8 mouse cellular contexts compared by ENCODE assay signal in genomic region chr4:138304340-138305104, GRCm38 (mm10). TPM values are rescaled to one million over a fixed set of nuclear protein-coding genes. Genes with fewer than 3 reads are reported as not detected.
A peak's percentile ranks its signal among the peaks of the same experiment; 100 is the strongest.
DNase-seq lines count a peak whose midpoint lies in the region; ATAC-seq and TF ChIP-seq lines count a peak whose summit lies in the region.

Gene Ddost, plus strand, starts transcription at chr4:138304730.

- H3K27me3 ChIP-seq in forebrain, embryonic 15.5 days = no peaks in the 10 kb centered on the region

- in situ Hi-C loops in ES-E14 (cut with MboI; ENCODE audit: low sequenced_read_pairs in 2 of 2, unreplicated experiment in 2 of 2) = no loop called here

- peaks cover 5 to 7% of the 10 kb centered on the region in 2 experiments; a peak in 2 of 4 replicates for H3K4me1 ChIP-seq in ES-E14 (ENCODE audit: control insufficient read depth in 2 of 2, insufficient read depth in 2 of 2, low read length in 2 of 2, poor library complexity in 1 of 2)
- peaks cover 32% of the 10 kb centered on the region for H3K4me1 ChIP-seq in forebrain, embryonic 15.5 days
- peaks cover 2% of the 10 kb centered on the region; the same call in 1 of the 2 replicates for H3K4me1 ChIP-seq in lung, adult 2 months (ENCODE audit: control insufficient read depth, insufficient read depth, low read length)

- H3K27ac ChIP-seq in ES-E14 (ENCODE audit: insufficient read depth, low read depth, low read length, poor library complexity, severe bottlenecking) = peak within 1 kb of the TSS; percentile 32; the same call in 1 of the 2 replicates
- H3K27ac ChIP-seq in forebrain, embryonic 15.5 days (replicated peaks) = peak within 1 kb of the TSS; percentile 79

- TF ChIP-seq POLR2A in lung, adult 2 months (IDR thresholded peaks at IDR 0.05; ENCODE audit: borderline replicate concordance, extremely low read depth, low read depth, low read length) = 0 out of 2 replicates have a peak, but pooled peaks have one; percentile 53

- peak within 1 kb of the TSS; percentile 96 for H3K9ac ChIP-seq in ES-E14 (ENCODE audit: insufficient read depth, low read depth, low read length, poor library complexity, severe bottlenecking)
- H3K9ac ChIP-seq in forebrain, embryonic 15.5 days (replicated peaks) = peak within 1 kb of the TSS; percentile 78

- no peaks in the 10 kb centered on the region for H3K9me3 ChIP-seq in ES-E14 (ENCODE audit: control insufficient read depth, insufficient read depth, low read depth, low read length)
- H3K9me3 ChIP-seq in forebrain, embryonic 15.5 days = no peaks in the 10 kb centered on the region

- peak; percentile 98 for ATAC-seq in forebrain, embryonic 15.5 days (replicated peaks)
- peak; percentile 96 for ATAC-seq in neutrophil, adult 5-6 weeks (ENCODE audit: extremely low read depth, insufficient number of reproducible peaks, low FRiP score, poor library complexity, severe bottlenecking)

- WGBS in forebrain, embryonic 15.5 days = under 1% methylated on average over 64 of the region's 64 CpGs
- WGBS in lung, adult 2 months = under 1% methylated on average over 64 of the region's 64 CpGs

- no peak for TF ChIP-seq CTCF in lung, adult 2 months (IDR thresholded peaks at IDR 0.05; ENCODE audit: insufficient read depth, low read length)

- H3K36me3 ChIP-seq in ES-E14 (ENCODE audit: control insufficient read depth, insufficient read depth, low read length, poor library complexity, severe bottlenecking) = peaks cover 19% of the 10 kb centered on the region
- H3K36me3 ChIP-seq in forebrain, embryonic 15.5 days = peaks cover 5% of the 10 kb centered on the region

- H3K4me3 ChIP-seq in ES-E14 (ENCODE audit: insufficient read depth in 1 of 2, low read depth in 1 of 2, low read length in 2 of 2, poor library complexity in 1 of 2, severe bottlenecking in 1 of 2) = peak within 1 kb of the TSS; percentile 89 to 97
- peak within 1 kb of the TSS; percentile 74 for H3K4me3 ChIP-seq in forebrain, embryonic 15.5 days
- peak within 1 kb of the TSS; percentile 88 for H3K4me3 ChIP-seq in lung, adult 2 months (replicated peaks; ENCODE audit: extremely low read depth, low read depth, low read length)

- peak; percentile 98 for DNase-seq in ES-E14 (ENCODE audit: low read depth, low spot score)
- DNase-seq in cerebellum, adult 11-12 months = peak; percentile 99
- peak; percentile 96 for DNase-seq in heart, postnatal 25 days (ENCODE audit: low spot score)
- DNase-seq in layer of hippocampus, adult 18-20 months (ENCODE audit: low spot score in 2 of 2) = peak; percentile 98 to 99
- DNase-seq in lung, adult 2 months = peak; percentile 93
- DNase-seq in thymus, adult 18-20 months = peak; percentile 90 to 95

- intact Hi-C loops in heart, postnatal 25 days (cut with DNase I) = no loop called here

- peak within 1 kb of the TSS; percentile 93 for H3K4me2 ChIP-seq in forebrain, embryonic 15.5 days (replicated peaks)

TF ChIP-seq in ES-E14, 5 proteins besides CTCF, POLR2A, EP300 and RAD21:
- TF ChIP-seq ZNF384 (IDR thresholded peaks at IDR 0.05; ENCODE audit: low read depth, low read length) (no peak), HCFC1 (IDR thresholded peaks at IDR 0.05; ENCODE audit: borderline replicate concordance, insufficient read depth, low read length) (peak; percentile 87), CHD2 (IDR thresholded peaks at IDR 0.05; ENCODE audit: low read depth, low read length) (peak; percentile 85)

RNA-seq across cellular contexts. Expression of gene Ddost, which starts in this region (rescaled TPM):
- total RNA-seq in ES-E14 (2012; rRNA removed) = 317 and 466 TPM in 2 replicates
- 178 and 183 TPM in 2 replicates for polyA plus RNA-seq in forebrain, embryonic 15.5 days (2015; fragmentation: Nextera tagmentation; extraction: Ambion mirVana)
- total RNA-seq in heart, postnatal 25 days (2021) = 10 to 100 TPM; 63.6 to 68.4 TPM
- total RNA-seq in layer of hippocampus, adult 18-20 months (2021) = 10 to 100 TPM; 93.0 to 96.1 TPM
- polyA plus RNA-seq in lung, adult 2 months (2012; rRNA removed) = 194 and 198 TPM in 2 replicates
- 32.8 and 33.4 TPM in 2 replicates for total RNA-seq in neutrophil, adult 5-6 weeks (2017)

Comparison
In these comparisons a context has a peak if more than half of its experiments do, and no peak if none do; other contexts are left out.
1. Peak in every context shown above with its lines: DNase-seq, ATAC-seq, H3K4me3 ChIP-seq and H3K27ac ChIP-seq.